ENCODE assay signal across 23 mouse cellular contexts in the genomic region with DNA sequence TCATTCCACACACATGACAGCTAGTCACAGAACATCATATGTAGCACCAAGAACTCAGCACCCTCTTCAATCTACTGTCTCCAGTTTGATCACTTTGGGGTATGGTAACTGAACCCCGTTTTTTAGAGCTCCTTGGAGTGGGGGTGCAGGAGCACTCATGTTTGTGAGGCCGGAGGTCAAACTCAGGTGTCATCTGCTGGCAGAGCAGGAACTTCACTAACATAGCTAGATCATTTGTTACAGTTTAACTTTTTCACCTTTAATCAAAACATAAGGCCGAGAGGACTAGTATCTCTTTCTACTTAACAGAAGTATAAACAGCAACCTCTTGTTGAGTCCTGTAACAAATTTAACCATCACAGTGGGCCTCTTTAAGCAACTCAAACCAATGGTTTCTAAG. TPM values are rescaled to one million over a fixed set of nuclear protein-coding genes. Genes with fewer than 3 reads are reported as not detected.
DNase-seq lines count a peak whose midpoint lies in the region; ATAC-seq and TF ChIP-seq lines count a peak whose summit lies in the region.
"Had no signal": no experiment of that assay in that cellular context is flagged by ENCODE, and none has a peak within 500 bp of the region (broad histone marks: within the 10 kb centered on the region; RNA-seq: fewer than 3 reads in every experiment).

No protein-coding gene starts in this region.

- no peak overlapping the region for H3K9ac ChIP-seq in heart, adult 2 months (ENCODE audit: low read depth, low read length)
- H3K9ac ChIP-seq in liver, adult 2 months (ENCODE audit: low read depth, low read length): no peak overlapping the region
- no peak overlapping the region for H3K9ac ChIP-seq in liver, embryonic 12.5 days
- H3K9ac ChIP-seq: embryonic facial prominence, embryonic 13.5 days; forebrain, embryonic 12.5 days; forebrain, embryonic 15.5 days; hindbrain, embryonic 12.5 days; hindbrain, embryonic 15.5 days had no signal

- H3K9me3 ChIP-seq in liver, embryonic 12.5 days (replicated peaks): no peaks in the 10 kb centered on the region
- H3K9me3 ChIP-seq: forebrain, embryonic 12.5 days; forebrain, embryonic 15.5 days; hindbrain, embryonic 12.5 days; hindbrain, embryonic 15.5 days had no signal

- TF ChIP-seq POLR2A in heart, adult 2 months (IDR thresholded peaks at IDR 0.05; ENCODE audit: insufficient read depth, low read depth, low read length): no peak
- no peak for TF ChIP-seq POLR2A in liver, adult 2 months (IDR thresholded peaks at IDR 0.05; ENCODE audit: extremely low read depth, insufficient read depth, low read length)

- TF ChIP-seq CTCF in heart, adult 2 months (IDR thresholded peaks at IDR 0.05): no peak
- TF ChIP-seq CTCF in liver, adult 2 months (IDR thresholded peaks at IDR 0.05; ENCODE audit: low read depth, low read length): no peak

- peaks cover 6% of the 10 kb centered on the region for H3K36me3 ChIP-seq in heart, adult 2 months (ENCODE audit: control insufficient read depth, insufficient read depth, low read length)
- H3K36me3 ChIP-seq in liver, adult 2 months (ENCODE audit: control insufficient read depth, insufficient read depth, low read length): no peaks in the 10 kb centered on the region
- peaks cover 5% of the 10 kb centered on the region; the same call in 1 of the 2 replicates for H3K36me3 ChIP-seq in liver, embryonic 12.5 days

- H3K4me3 ChIP-seq in heart, adult 2 months: no peak overlapping the region
- H3K4me3 ChIP-seq in liver, adult 2 months (ENCODE audit: insufficient read depth, low read depth, low read length): no peak overlapping the region
- no peak overlapping the region for H3K4me3 ChIP-seq in liver, embryonic 12.5 days
- H3K4me3 ChIP-seq: embryonic facial prominence, embryonic 10.5 days; embryonic facial prominence, embryonic 13.5 days; erythroblast, embryonic 14.5 days; forebrain, embryonic 12.5 days; forebrain, embryonic 15.5 days; hindbrain, embryonic 12.5 days; hindbrain, embryonic 15.5 days had no signal

- ATAC-seq in liver, embryonic 12.5 days: no peak
- ATAC-seq: activated CD4-positive, CD25-positive, alpha-beta regulatory T cell, adult 4 months; forebrain, embryonic 15.5 days had no signal

- no peak overlapping the region for H3K27ac ChIP-seq in heart, adult 2 months
- peak overlapping the region; percentile 23 for H3K27ac ChIP-seq in liver, adult 2 months (replicated peaks; ENCODE audit: insufficient read depth, low read depth, low read length)
- H3K27ac ChIP-seq in liver, embryonic 12.5 days: no peak overlapping the region
- H3K27ac ChIP-seq: embryonic facial prominence, embryonic 10.5 days; embryonic facial prominence, embryonic 13.5 days; forebrain, embryonic 12.5 days; forebrain, embryonic 15.5 days; hindbrain, embryonic 12.5 days; hindbrain, embryonic 15.5 days had no signal

- no peak for TF ChIP-seq EP300 in heart, adult 2 months (IDR thresholded peaks at IDR 0.05; ENCODE audit: insufficient read depth, low read depth, low read length)

- WGBS in heart, adult 2 months: 87% methylated on average over 3 of the region's 3 CpGs
- WGBS in liver, adult 2 months: 26% methylated on average over 3 of the region's 3 CpGs
- WGBS in liver, embryonic 12.5 days (ENCODE audit: insufficient replicate concordance): 73% methylated on average over 3 of the region's 3 CpGs

- H3K79me2 ChIP-seq in heart, adult 2 months (replicated peaks; ENCODE audit: control insufficient read depth, insufficient read depth, low read length): peaks cover 13% of the 10 kb centered on the region
- peaks cover 49% of the 10 kb centered on the region for H3K79me2 ChIP-seq in liver, adult 2 months (ENCODE audit: control insufficient read depth, insufficient read depth, low read length)

- peak; percentile 65 for DNase-seq in heart, adult 11 months
- no peak for DNase-seq in heart, adult 2 months
- peak; percentile 23 for DNase-seq in kidney, postnatal 14 days
- no peak for DNase-seq in kidney, adult 8-10 months
- DNase-seq in liver, adult 2 months (ENCODE audit: extremely low read depth, low read depth, low spot score): peak; percentile 87
- DNase-seq: adrenal gland, adult 8-10 months; adrenal gland, postnatal 25 days; cerebellum, adult 11-12 months; cerebellum, adult 8-10 months; cerebellum, postnatal 10 days; cerebellum, postnatal 36 days; embryo, embryonic 11 days; gastrocnemius, postnatal 25 days had no signal

- no peak overlapping the region for H3K4me2 ChIP-seq in liver, embryonic 12.5 days
- H3K4me2 ChIP-seq: embryonic facial prominence, embryonic 13.5 days; forebrain, embryonic 12.5 days; forebrain, embryonic 15.5 days; heart, embryonic 11.5 days; hindbrain, embryonic 12.5 days; hindbrain, embryonic 15.5 days had no signal

- no peaks in the 10 kb centered on the region for H3K27me3 ChIP-seq in heart, adult 2 months (ENCODE audit: control insufficient read depth, insufficient read depth, low read length)
- H3K27me3 ChIP-seq in liver, adult 2 months (ENCODE audit: control insufficient read depth, insufficient read depth, low read length): no peaks in the 10 kb centered on the region
- H3K27me3 ChIP-seq in liver, embryonic 12.5 days (replicated peaks): no peaks in the 10 kb centered on the region
- H3K27me3 ChIP-seq: embryonic facial prominence, embryonic 13.5 days; forebrain, embryonic 12.5 days; forebrain, embryonic 15.5 days; hindbrain, embryonic 12.5 days; hindbrain, embryonic 15.5 days had no signal

- peaks cover 10% of the 10 kb centered on the region for H3K4me1 ChIP-seq in heart, adult 2 months (ENCODE audit: control insufficient read depth, insufficient read depth, low read length)
- peaks cover 37% of the 10 kb centered on the region for H3K4me1 ChIP-seq in liver, adult 2 months (ENCODE audit: control insufficient read depth, insufficient read depth, low read length)
- peaks cover 51% of the 10 kb centered on the region for H3K4me1 ChIP-seq in liver, embryonic 12.5 days
- H3K4me1 ChIP-seq: embryonic facial prominence, embryonic 10.5 days had no signal

- intact Hi-C loops in heart, adult 2 months (cut with DNase I): no loop called here

RNA-seq across cellular contexts. Expression of gene Tnpo1, which starts 26.6 kb away (rescaled TPM):
- total RNA-seq in heart, adult 2 months (2021): 10 to 100 TPM; 58.9 to 60.4 TPM
- polyA plus RNA-seq in heart, adult 2 months (2012; rRNA removed): 16.1 and 31.2 TPM in 2 replicates
- total RNA-seq in liver, adult 2 months (2014; rRNA removed): 56.1 and 62.7 TPM in 2 replicates
- polyA plus RNA-seq in liver, adult 2 months (2012; rRNA removed): 10.7 and 11.3 TPM in 2 replicates
- 34.8 and 36.8 TPM in 2 replicates for polyA plus RNA-seq in liver, embryonic 12.5 days (2016; fragmentation: Nextera tagmentation; extraction: Ambion mirVana)

Comparison
In these comparisons a context has a peak if more than half of its experiments do, and no peak if none do; other contexts are left out.
1. DNase-seq: peak in heart, adult 11 months (single experiment), kidney, postnatal 14 days (single experiment) and liver, adult 2 months (single experiment); none in heart, adult 2 months (0 of 2) and kidney, adult 8-10 months (0 of 2).